Mouse (Mus musculus) heart, postnatal 4 days (tissue): ENCODE measurements around the gene Ubqln4. TPM values are rescaled to one million over a fixed set of nuclear protein-coding genes. Genes with fewer than 3 reads are reported as not detected.
"Not testable (repeated sequence)": the region's sequence is repeated elsewhere in the genome, so short reads cannot be mapped to it uniquely, and the experiment has no call there.

Experiments
- DNase-seq: peaks from one replicate; pipeline ENCODE4 v3.0.0; 2021
- microRNA-seq, 2 experiments: library from miRNA; unstranded; fragments of <30 nt; microRNA quantifications; one replicate each; pipeline ENCODE4 v1.2.0; 2021 to 2022
- total RNA-seq, 2 experiments: library from RNA; stranded (reverse); gene quantifications; 2 replicates each; pipeline ENCODE4 v1.2.3; 2021

The Ubqln4 gene
- total RNA-seq, 2 experiments from 2014 or later, result 55.3 to 60.1 TPM

- DNase-seq, result no peak
These were observed 51.3 kb downstream of the Ubqln4 start for GRCm38 (mm10) chr3:88604863-88605262.

GRCm38 (mm10) chr3:88605666-88606065 is 52.1 kb downstream of the Ubqln4 start, which contains the start of gene Arhgef2:
Arhgef2 (plus strand) TSS chr3:88605966.
- DNase-seq, result not testable (repeated sequence)

DNA sequence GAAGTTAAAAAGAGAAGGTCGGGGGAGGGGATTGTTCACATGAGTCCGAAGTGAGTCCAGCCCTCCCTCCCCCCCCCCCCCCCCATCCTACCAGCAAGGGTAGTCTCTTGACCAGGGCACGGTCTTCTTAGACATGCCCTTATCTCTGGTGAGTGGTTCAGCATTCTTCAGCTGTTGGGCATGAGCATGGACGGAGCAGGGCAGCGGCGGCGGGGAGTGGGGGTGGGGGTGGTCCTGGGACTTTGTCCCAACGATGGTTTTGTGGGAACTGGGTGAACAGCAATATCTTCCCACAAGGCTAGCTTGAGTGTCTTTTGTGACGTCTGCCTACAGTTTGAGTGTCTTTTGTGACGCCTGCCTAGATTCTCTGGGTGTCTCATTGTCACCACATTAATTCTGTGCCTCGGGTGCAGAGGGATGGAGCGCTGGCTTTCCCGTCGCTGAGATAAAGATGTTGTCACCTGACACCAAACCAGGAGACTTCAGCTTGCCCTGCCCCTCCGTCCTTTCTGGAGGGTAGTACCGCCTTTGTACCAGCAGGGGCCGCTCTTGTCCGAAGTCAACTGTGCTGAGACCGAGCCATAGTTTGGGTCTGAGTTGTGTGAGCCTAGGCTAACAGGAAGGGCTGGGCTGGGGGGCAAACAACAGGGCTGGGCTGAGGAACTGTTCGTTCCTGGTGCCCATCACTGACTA is 53.7 kb downstream of the Ubqln4 start:
- DNase-seq, result peak; percentile 95

- DNase-seq, result no peak
These were observed 54.2 kb downstream of the Ubqln4 start for GRCm38 (mm10) chr3:88607758-88608138.

GRCm38 (mm10) chr3:88609066-88609465 is 55.5 kb downstream of the Ubqln4 start:
- no peak for DNase-seq

DNA sequence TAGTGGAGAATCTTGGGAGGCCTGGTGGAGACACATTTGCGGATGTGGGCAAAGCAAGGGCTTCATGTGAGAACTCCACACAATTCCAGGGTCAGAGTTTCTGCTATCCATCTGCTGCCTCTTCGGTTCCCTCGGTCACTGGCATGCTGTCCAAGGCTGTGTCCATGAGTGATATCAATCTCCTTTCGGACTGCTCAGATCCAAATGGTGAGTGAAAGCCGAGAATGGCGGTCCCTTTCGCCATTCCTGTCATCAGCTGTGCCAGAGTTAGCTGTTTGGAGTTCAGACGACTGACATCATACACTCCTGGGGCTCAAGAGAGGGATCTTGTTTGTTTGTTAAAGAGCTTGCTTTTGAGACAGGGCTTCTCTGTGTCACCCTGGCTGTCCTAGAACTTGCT is 60.9 kb downstream of the Ubqln4 start:
- DNase-seq, result no peak

GRCm38 (mm10) chr3:88615117-88615516 is 61.6 kb downstream of the Ubqln4 start:
- DNase-seq, result no peak

- DNase-seq, result peak; percentile 85
These were observed 62.4 kb downstream of the Ubqln4 start for GRCm38 (mm10) chr3:88615902-88616391.

GRCm38 (mm10) chr3:88616951-88617500 is 63.5 kb downstream of the Ubqln4 start:
- DNase-seq, result no peak

DNA sequence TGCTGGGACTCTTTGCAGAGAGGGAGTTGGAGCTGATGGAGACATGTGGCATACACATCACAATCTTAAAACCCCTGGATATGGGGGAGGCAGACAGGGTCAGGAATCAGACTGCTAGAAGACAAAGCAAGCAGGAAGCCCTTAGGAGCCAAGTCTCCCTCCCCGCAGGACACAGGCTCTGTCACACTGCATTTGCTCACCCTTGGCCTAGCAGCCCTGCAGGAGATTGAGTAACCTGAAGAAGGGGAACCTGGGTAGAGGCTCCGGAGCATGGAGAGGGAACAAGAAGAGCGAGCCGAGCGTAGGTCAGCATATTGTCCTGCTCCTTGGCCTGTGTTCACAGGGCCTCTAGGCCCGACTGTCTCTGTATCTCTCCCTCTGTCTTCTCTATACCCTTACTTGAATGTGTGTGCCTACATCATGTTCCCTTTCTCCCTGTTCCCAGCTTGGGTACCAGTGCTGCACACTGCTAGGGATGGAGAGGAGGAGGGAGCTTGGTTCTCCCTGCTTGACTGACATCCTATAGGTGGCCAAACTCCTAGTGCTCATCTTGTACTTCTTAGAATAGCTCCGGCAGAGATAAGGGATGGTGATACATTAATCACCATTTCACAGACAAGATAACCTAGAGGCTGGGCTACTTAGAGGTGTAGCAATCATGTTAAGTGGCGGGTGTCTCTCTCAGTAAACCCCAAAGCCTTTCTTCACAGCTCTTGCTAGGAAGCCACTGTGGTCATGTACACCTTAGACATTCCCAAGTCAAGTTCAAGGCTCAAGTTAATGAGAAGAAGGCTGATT is 64.7 kb downstream of the Ubqln4 start:
- DNase-seq, result peak; percentile 53

Small RNA genes within 50 kb of the gene (microRNA-seq; reads per million reads assigned to microRNA genes)
- 0 reads per million in 2 experiments for gene Mir1905

Other genes starting within 250 kb of the Ubqln4 start
- 10 to 100 TPM; 74.8 to 84.6 TPM for gene Glmp, start 228.7 kb upstream of the Ubqln4 start, total RNA-seq
- 1 to 10 TPM; 1.4 to 1.6 TPM for gene Tmem79, start 217.6 kb upstream of the Ubqln4 start, total RNA-seq
- 10 to 100 TPM; 53.2 to 61.3 TPM for gene Smg5, start 217.5 kb upstream of the Ubqln4 start, total RNA-seq
- gene Paqr6, start 189.2 kb upstream of the Ubqln4 start, total RNA-seq, result under 1 TPM; 0.47 to 0.86 TPM
- gene Bglap3, start 181.0 kb upstream of the Ubqln4 start, total RNA-seq, result not detected
- not detected for gene Bglap2, start 175.1 kb upstream of the Ubqln4 start, total RNA-seq
- gene Bglap, start 169.3 kb upstream of the Ubqln4 start, total RNA-seq, result not detected
- gene Pmf1, start 143.4 kb upstream of the Ubqln4 start, total RNA-seq, result 10 to 100 TPM; 87.5 to 88.0 TPM
- gene Slc25a44, start 128.6 kb upstream of the Ubqln4 start, total RNA-seq, result 10 to 100 TPM; 13.9 to 14.6 TPM
- 1 to 10 TPM; 1.5 to 1.7 TPM for gene Sema4a, start 92.6 kb upstream of the Ubqln4 start, total RNA-seq
- 100 to 1,000 TPM; 178 to 181 TPM for gene Lmna, start 43.8 kb upstream of the Ubqln4 start, total RNA-seq
- 10 to 100 TPM; 11.7 TPM for gene Mex3a, start 21.4 kb upstream of the Ubqln4 start, total RNA-seq
- not detected for gene Rab25, start 5.5 kb upstream of the Ubqln4 start, total RNA-seq
- 10 to 100 TPM; 81.9 to 89.1 TPM for gene Lamtor2, start 684 bp upstream of the Ubqln4 start, total RNA-seq
- gene Ssr2, start 22.1 kb downstream of the Ubqln4 start, total RNA-seq, result 100 to 1,000 TPM; 145 to 152 TPM
- 100 to 1,000 TPM; 104 to 109 TPM for gene Arhgef2, start 52.2 kb downstream of the Ubqln4 start, total RNA-seq
- gene Rxfp4, start 99.4 kb downstream of the Ubqln4 start, total RNA-seq, result under 1 TPM in 1 of 2 experiments, not detected in 1; 0.20 TPM
- 10 to 100 TPM; 44.9 to 49.2 TPM for gene Khdc4, start 132.0 kb downstream of the Ubqln4 start, total RNA-seq
- gene Rit1, start 163.1 kb downstream of the Ubqln4 start, total RNA-seq, result 10 to 100 TPM; 43.4 to 48.0 TPM
- gene Syt11, start 221.4 kb downstream of the Ubqln4 start, total RNA-seq, result 1 to 10 TPM; 5.0 to 7.1 TPM